ENCODE assay signal across 11 mouse cellular contexts in genomic region chr7:112690836-112691781, GRCm38 (mm10). TPM values are rescaled to one million over a fixed set of nuclear protein-coding genes. Genes with fewer than 3 reads are reported as not detected.
DNase-seq lines count a peak whose midpoint lies in the region; ATAC-seq and TF ChIP-seq lines count a peak whose summit lies in the region.
"Had no signal": no experiment of that assay in that cellular context is flagged by ENCODE, and none has a peak within 500 bp of the region (broad histone marks: within the 10 kb centered on the region; RNA-seq: fewer than 3 reads in every experiment).

No protein-coding gene starts in this region.

- WGBS in liver, postnatal 0 days (ENCODE audit: insufficient replicate concordance), result 27% methylated on average over 7 of the region's 7 CpGs

- ATAC-seq in liver, postnatal 0 days, result no peak

- peaks cover 2% of the 10 kb centered on the region; the same call in 1 of the 2 replicates for H3K36me3 ChIP-seq in E14TG2a.4 (ENCODE audit: insufficient read depth, low read length)
- no peaks in the 10 kb centered on the region for H3K36me3 ChIP-seq in liver, postnatal 0 days (replicated peaks; ENCODE audit: insufficient read depth, low read length)

- H3K27me3 ChIP-seq in E14TG2a.4 (ENCODE audit: insufficient read depth, low read length), result no peaks in the 10 kb centered on the region
- H3K27me3 ChIP-seq in liver, postnatal 0 days (ENCODE audit: insufficient read depth, low read length), result no peaks in the 10 kb centered on the region

- no peaks in the 10 kb centered on the region for H3K9me3 ChIP-seq in E14TG2a.4 (ENCODE audit: low read length)
- no peaks in the 10 kb centered on the region for H3K9me3 ChIP-seq in liver, postnatal 0 days (ENCODE audit: low read length)

- no peak overlapping the region for H3K4me2 ChIP-seq in liver, postnatal 0 days (ENCODE audit: low read depth, low read length)

- peak overlapping the region; percentile 4 for H3K27ac ChIP-seq in embryonic fibroblast, embryonic 13.5 days (ENCODE audit: insufficient read depth, low read length)
- no peak overlapping the region for H3K27ac ChIP-seq in liver, postnatal 0 days (ENCODE audit: low read depth)

- TF ChIP-seq CTCF in E14TG2a.4 (conservative IDR thresholded peaks at IDR 0.05; ENCODE audit: low read length), result no peak
- TF ChIP-seq CTCF in embryonic fibroblast, embryonic 13.5 days (IDR thresholded peaks at IDR 0.05; ENCODE audit: borderline replicate concordance, insufficient read depth, low read length), result no peak
- no peak for TF ChIP-seq CTCF in liver, postnatal 0 days (IDR thresholded peaks at IDR 0.05; ENCODE audit: low read depth)

- H3K9ac ChIP-seq in liver, postnatal 0 days (replicated peaks), result no peak overlapping the region

- peak; percentile 33 for DNase-seq in gastrocnemius, postnatal 10 days
- DNase-seq in gastrocnemius, postnatal 25 days, result no peak
- peak; percentile 75 to 82 for DNase-seq in kidney, postnatal 25 days
- no peak for DNase-seq in layer of hippocampus, postnatal 10 days (ENCODE audit: low spot score in 2 of 2)
- no peak for DNase-seq in liver, postnatal 0 days
- DNase-seq in frontal cortex, postnatal 36 days (ENCODE audit: low spot score in 2 of 2), result no peak
- DNase-seq: B cell, adult 2 months; cerebellum, adult 11-12 months had no signal

- TF ChIP-seq EP300 in liver, postnatal 0 days (IDR thresholded peaks at IDR 0.05; ENCODE audit: low read depth), result no peak

- no peak for TF ChIP-seq POLR2A in embryonic fibroblast, embryonic 13.5 days (IDR thresholded peaks at IDR 0.05; ENCODE audit: low read depth, low read length)

- H3K4me3 ChIP-seq in E14TG2a.4 (replicated peaks; ENCODE audit: low read length), result peak overlapping the region; percentile 69
- H3K4me3 ChIP-seq in embryonic fibroblast, embryonic 13.5 days (ENCODE audit: insufficient read depth, low read length), result no peak overlapping the region
- no peak overlapping the region for H3K4me3 ChIP-seq in liver, postnatal 0 days (ENCODE audit: low read depth, low read length)

- peaks cover 90% of the 10 kb centered on the region for H3K4me1 ChIP-seq in E14TG2a.4 (replicated peaks; ENCODE audit: low read depth, low read length)
- peaks cover 65% of the 10 kb centered on the region for H3K4me1 ChIP-seq in embryonic fibroblast, embryonic 13.5 days (ENCODE audit: control insufficient read depth, insufficient read depth, low read length)
- peaks cover 10% of the 10 kb centered on the region; the same call in 1 of the 2 replicates for H3K4me1 ChIP-seq in liver, postnatal 0 days (ENCODE audit: insufficient read depth)

RNA-seq across cellular contexts. Expression of gene Tead1, which starts 12.0 kb away (rescaled TPM):
- 100 to 1,000 TPM; 124 to 136 TPM for total RNA-seq in gastrocnemius, postnatal 10 days (2021)
- total RNA-seq in gastrocnemius, postnatal 25 days (2021), result 100 to 1,000 TPM; 159 to 210 TPM
- polyA plus RNA-seq in embryonic fibroblast, embryonic 13.5 days (2011; ENCODE audit: insufficient read length, low read depth, missing spikeins), result 209 and 224 TPM in 2 replicates
- 10 to 100 TPM; 32.2 to 33.0 TPM for total RNA-seq in layer of hippocampus, postnatal 10 days (2021)
- polyA plus RNA-seq in liver, postnatal 0 days (2015; fragmentation: Nextera tagmentation; extraction: Ambion mirVana), result 1.4 and 2.1 TPM in 2 replicates
- total RNA-seq: megakaryocyte-erythroid progenitor cell, adult 5-6 weeks had no signal

Comparison
In these comparisons a context has a peak if more than half of its experiments do, and no peak if none do; other contexts are left out.
1. DNase-seq: peak in gastrocnemius, postnatal 10 days (single experiment) and kidney, postnatal 25 days (2 of 2); none in gastrocnemius, postnatal 25 days (single experiment), layer of hippocampus, postnatal 10 days (0 of 2), liver, postnatal 0 days (single experiment) and frontal cortex, postnatal 36 days (0 of 2).